Mouse (Mus musculus): ENCODE measurements at regions not wholly inside any gene's neighbourhood (a gene's known extent, or its start where the extent isn't known, plus 50 kb on each side); places are given as distances from the start of the nearest gene placed in this dataset.

GRCm38 (mm10) chr8:49492906-49493305 lies 649.2 kb upstream of the Tenm3 start:
- DNase-seq (ENCODE audit: low read depth, low spot score): no peak
- Histone ChIP-seq H3K27ac (ENCODE audit: insufficient read depth, low read depth, low read length, poor library complexity, severe bottlenecking) (no peak overlapping the region), H3K9me3 (ENCODE audit: control insufficient read depth, insufficient read depth, low read depth, low read length) (no peaks in the 10 kb centered on the region), H3K4me1 (ENCODE audit: control insufficient read depth in 2 of 2, insufficient read depth in 2 of 2, low read length in 2 of 2, poor library complexity in 1 of 2) (no peaks in the 10 kb centered on the region), H3K36me3 (ENCODE audit: control insufficient read depth, insufficient read depth, low read length, poor library complexity, severe bottlenecking) (no peaks in the 10 kb centered on the region), H3K9ac (ENCODE audit: insufficient read depth, low read depth, low read length, poor library complexity, severe bottlenecking) (no peak overlapping the region), H3K4me3 (ENCODE audit: insufficient read depth in 1 of 2, low read depth in 1 of 2, low read length in 2 of 2, poor library complexity in 1 of 2, severe bottlenecking in 1 of 2) (no peak overlapping the region)
- TF ChIP-seq CHD2 (IDR thresholded peaks at IDR 0.05; ENCODE audit: low read depth, low read length) (no peak), ZC3H11A (IDR thresholded peaks at IDR 0.05; ENCODE audit: borderline replicate concordance, low read depth, low read length) (no peak), HCFC1 (IDR thresholded peaks at IDR 0.05; ENCODE audit: borderline replicate concordance, insufficient read depth, low read length) (no peak), MAFK (IDR thresholded peaks at IDR 0.05; ENCODE audit: insufficient read depth, low read depth, low read length) (no peak), ZNF384 (IDR thresholded peaks at IDR 0.05; ENCODE audit: low read depth, low read length) (no peak)
- in situ Hi-C loops (cut with MboI; ENCODE audit: low sequenced_read_pairs in 2 of 2, unreplicated experiment in 2 of 2): no loop called here

GRCm38 (mm10) chr8:49485284-49485683 lies 641.5 kb upstream of the Tenm3 start:
- in situ Hi-C loops (cut with MboI; ENCODE audit: low sequenced_read_pairs in 2 of 2, unreplicated experiment in 2 of 2): no loop called here
- H3K27ac ChIP-seq (ENCODE audit: insufficient read depth, low read depth, low read length, poor library complexity, severe bottlenecking): no peak overlapping the region

GRCm38 (mm10) chr8:49481476-49481992 lies 637.8 kb upstream of the Tenm3 start:
- no peaks in the 10 kb centered on the region for H3K4me1 ChIP-seq (ENCODE audit: control insufficient read depth in 2 of 2, insufficient read depth in 2 of 2, low read length in 2 of 2, poor library complexity in 1 of 2)
- H3K4me3 ChIP-seq (ENCODE audit: insufficient read depth in 1 of 2, low read depth in 1 of 2, low read length in 2 of 2, poor library complexity in 1 of 2, severe bottlenecking in 1 of 2): no peak overlapping the region
- no peaks in the 10 kb centered on the region for H3K36me3 ChIP-seq (ENCODE audit: control insufficient read depth, insufficient read depth, low read length, poor library complexity, severe bottlenecking)
- H3K9ac ChIP-seq (ENCODE audit: insufficient read depth, low read depth, low read length, poor library complexity, severe bottlenecking): no peak overlapping the region
- DNase-seq (ENCODE audit: low read depth, low spot score): no peak
- in situ Hi-C loops (cut with MboI; ENCODE audit: low sequenced_read_pairs in 2 of 2, unreplicated experiment in 2 of 2): no loop called here
- TF ChIP-seq HCFC1 (IDR thresholded peaks at IDR 0.05; ENCODE audit: borderline replicate concordance, insufficient read depth, low read length) (no peak), ZNF384 (IDR thresholded peaks at IDR 0.05; ENCODE audit: low read depth, low read length) (no peak), MAFK (IDR thresholded peaks at IDR 0.05; ENCODE audit: insufficient read depth, low read depth, low read length) (no peak), CHD2 (IDR thresholded peaks at IDR 0.05; ENCODE audit: low read depth, low read length) (no peak), ZC3H11A (IDR thresholded peaks at IDR 0.05; ENCODE audit: borderline replicate concordance, low read depth, low read length) (no peak)
- H3K9me3 ChIP-seq (ENCODE audit: control insufficient read depth, insufficient read depth, low read depth, low read length): no peaks in the 10 kb centered on the region
- no peak overlapping the region for H3K27ac ChIP-seq (ENCODE audit: insufficient read depth, low read depth, low read length, poor library complexity, severe bottlenecking)

More at GRCm38 (mm10) chr8:49485284-49485683, 641.5 kb upstream of the Tenm3 start:
- no peak overlapping the region for H3K9ac ChIP-seq (ENCODE audit: insufficient read depth, low read depth, low read length, poor library complexity, severe bottlenecking)
- TF ChIP-seq MAFK (IDR thresholded peaks at IDR 0.05; ENCODE audit: insufficient read depth, low read depth, low read length): no peak
- TF ChIP-seq HCFC1 (IDR thresholded peaks at IDR 0.05; ENCODE audit: borderline replicate concordance, insufficient read depth, low read length): no peak
- TF ChIP-seq ZNF384 (IDR thresholded peaks at IDR 0.05; ENCODE audit: low read depth, low read length): no peak
- TF ChIP-seq ZC3H11A (IDR thresholded peaks at IDR 0.05; ENCODE audit: borderline replicate concordance, low read depth, low read length): no peak
- H3K9me3 ChIP-seq (ENCODE audit: control insufficient read depth, insufficient read depth, low read depth, low read length): no peaks in the 10 kb centered on the region
- no peaks in the 10 kb centered on the region for H3K36me3 ChIP-seq (ENCODE audit: control insufficient read depth, insufficient read depth, low read length, poor library complexity, severe bottlenecking)
- H3K4me1 ChIP-seq (ENCODE audit: control insufficient read depth in 2 of 2, insufficient read depth in 2 of 2, low read length in 2 of 2, poor library complexity in 1 of 2): no peaks in the 10 kb centered on the region
- DNase-seq (ENCODE audit: low read depth, low spot score): no peak
- no peak overlapping the region for H3K4me3 ChIP-seq (ENCODE audit: insufficient read depth in 1 of 2, low read depth in 1 of 2, low read length in 2 of 2, poor library complexity in 1 of 2, severe bottlenecking in 1 of 2)

GRCm38 (mm10) chr8:49465911-49466518 lies 622.3 kb upstream of the Tenm3 start:
- H3K9me3 ChIP-seq (ENCODE audit: control insufficient read depth, insufficient read depth, low read depth, low read length): no peaks in the 10 kb centered on the region
- H3K9ac ChIP-seq (ENCODE audit: insufficient read depth, low read depth, low read length, poor library complexity, severe bottlenecking): no peak overlapping the region
- H3K4me1 ChIP-seq (ENCODE audit: control insufficient read depth in 2 of 2, insufficient read depth in 2 of 2, low read length in 2 of 2, poor library complexity in 1 of 2): no peaks in the 10 kb centered on the region
- no peak for DNase-seq (ENCODE audit: low read depth, low spot score)
- no peak overlapping the region for H3K27ac ChIP-seq (ENCODE audit: insufficient read depth, low read depth, low read length, poor library complexity, severe bottlenecking)
- no peaks in the 10 kb centered on the region for H3K36me3 ChIP-seq (ENCODE audit: control insufficient read depth, insufficient read depth, low read length, poor library complexity, severe bottlenecking)
- no peak for TF ChIP-seq HCFC1 (IDR thresholded peaks at IDR 0.05; ENCODE audit: borderline replicate concordance, insufficient read depth, low read length)
- TF ChIP-seq MAFK (IDR thresholded peaks at IDR 0.05; ENCODE audit: insufficient read depth, low read depth, low read length): no peak
- TF ChIP-seq ZNF384 (IDR thresholded peaks at IDR 0.05; ENCODE audit: low read depth, low read length): no peak
- no peak for TF ChIP-seq CHD2 (IDR thresholded peaks at IDR 0.05; ENCODE audit: low read depth, low read length)
- no peak for TF ChIP-seq ZC3H11A (IDR thresholded peaks at IDR 0.05; ENCODE audit: borderline replicate concordance, low read depth, low read length)
- no peak overlapping the region for H3K4me3 ChIP-seq (ENCODE audit: insufficient read depth in 1 of 2, low read depth in 1 of 2, low read length in 2 of 2, poor library complexity in 1 of 2, severe bottlenecking in 1 of 2)
- in situ Hi-C loops (cut with MboI; ENCODE audit: low sequenced_read_pairs in 2 of 2, unreplicated experiment in 2 of 2): no loop called here
